Mouse (Mus musculus) mature B cell (primary cell): ENCODE measurements around the gene Syne1.
"Not testable (repeated sequence)": the region's sequence is repeated elsewhere in the genome, so short reads cannot be mapped to it uniquely, and the experiment has no call there.

Source experiments
- in situ Hi-C: fragments of 300-500 bp; cut with MboI; formaldehyde crosslinking; loops from 2 replicates; pipeline ENCODE4 v1.14.3; 2019

Syne1 gene

GRCm38 (mm10) chr10:5520695-5521094 lies 30.6 kb downstream of the Syne1 start:
- in situ Hi-C loops = no loop called here

GRCm38 (mm10) chr10:5515330-5515729 lies 36.0 kb downstream of the Syne1 start:
- in situ Hi-C loops = no loop called here

- in situ Hi-C loops = no loop called here
Observed at GRCm38 (mm10) chr10:5514134-5514533, 37.1 kb downstream of the Syne1 start.

- in situ Hi-C loops = no loop called here
Observed at GRCm38 (mm10) chr10:5512285-5512684, 39.0 kb downstream of the Syne1 start.

- in situ Hi-C loops = no loop called here
Observed at GRCm38 (mm10) chr10:5511403-5511802, 39.9 kb downstream of the Syne1 start.

GRCm38 (mm10) chr10:5507478-5507877 lies 43.8 kb downstream of the Syne1 start:
- in situ Hi-C loops = no loop called here

GRCm38 (mm10) chr10:5504761-5505160 lies 46.5 kb downstream of the Syne1 start:
- in situ Hi-C loops = no loop called here

- in situ Hi-C loops = no loop called here
Observed at GRCm38 (mm10) chr10:5503909-5504308, 47.4 kb downstream of the Syne1 start.

GRCm38 (mm10) chr10:5499684-5500369 lies 51.5 kb downstream of the Syne1 start:
- in situ Hi-C loops = not testable (repeated sequence)

GRCm38 (mm10) chr10:5497859-5498258 lies 53.4 kb downstream of the Syne1 start:
- in situ Hi-C loops = no loop called here

- in situ Hi-C loops = no loop called here
Observed at GRCm38 (mm10) chr10:5491050-5491449, 60.2 kb downstream of the Syne1 start.

- in situ Hi-C loops = no loop called here
Observed at GRCm38 (mm10) chr10:5490029-5490428, 61.3 kb downstream of the Syne1 start.

GRCm38 (mm10) chr10:5488097-5488496 lies 63.2 kb downstream of the Syne1 start:
- in situ Hi-C loops = no loop called here

- in situ Hi-C loops = no loop called here
Observed at GRCm38 (mm10) chr10:5480552-5481550, 70.4 kb downstream of the Syne1 start.

GRCm38 (mm10) chr10:5480097-5480496 lies 71.2 kb downstream of the Syne1 start:
- in situ Hi-C loops = no loop called here

GRCm38 (mm10) chr10:5468638-5469037 lies 82.6 kb downstream of the Syne1 start:
- in situ Hi-C loops = no loop called here

GRCm38 (mm10) chr10:5453830-5454229 lies 97.5 kb downstream of the Syne1 start:
- in situ Hi-C loops = no loop called here

GRCm38 (mm10) chr10:5449944-5450343 lies 101.3 kb downstream of the Syne1 start:
- in situ Hi-C loops = no loop called here

GRCm38 (mm10) chr10:5447950-5448716 lies 103.1 kb downstream of the Syne1 start:
- in situ Hi-C loops = no loop called here

GRCm38 (mm10) chr10:5445313-5445712 lies 106.0 kb downstream of the Syne1 start:
- in situ Hi-C loops = no loop called here

GRCm38 (mm10) chr10:5443020-5443419 lies 108.3 kb downstream of the Syne1 start:
- in situ Hi-C loops = no loop called here

- in situ Hi-C loops = no loop called here
Observed at GRCm38 (mm10) chr10:5439802-5440350, 111.4 kb downstream of the Syne1 start.
